Mouse (Mus musculus) mouse embryonic stem cell (cell line): Measurements from ENCODE around the gene Sh2d1b1.
"Not testable (repeated sequence)": the region's sequence is repeated elsewhere in the genome, so short reads cannot be mapped to it uniquely, and the experiment has no call there.

Experiments
- in situ Hi-C, 2 experiments: fragments of 300-500 bp; cut with MboI; formaldehyde crosslinking; loops; 1 replicate in 1 of 2; 3 replicates in 1 of 2; pipeline ENCODE4 v1.14.3; 2019 to 2020; ENCODE audit warnings: low sequenced_read_pairs in 2 of 2, low pct_unique_long_range_greater_than_20kb in 1 of 2, mixed read lengths in 1 of 2; ENCODE audit not compliant: unreplicated experiment in 1 of 2

The Sh2d1b1 gene

GRCm38 (mm10) chr1:170277016-170277415 is at the start of gene Sh2d1b1:
Sh2d1b1 (plus strand) TSS chr1:170277320.
- in situ Hi-C loops: no loop called here

GRCm38 (mm10) chr1:170232688-170233087 is 44.4 kb upstream of the Sh2d1b1 start, which contains the start of gene Sh2d1b2:
Sh2d1b2 (plus strand) TSS chr1:170232749.
- in situ Hi-C loops: not testable (repeated sequence)

DNA sequence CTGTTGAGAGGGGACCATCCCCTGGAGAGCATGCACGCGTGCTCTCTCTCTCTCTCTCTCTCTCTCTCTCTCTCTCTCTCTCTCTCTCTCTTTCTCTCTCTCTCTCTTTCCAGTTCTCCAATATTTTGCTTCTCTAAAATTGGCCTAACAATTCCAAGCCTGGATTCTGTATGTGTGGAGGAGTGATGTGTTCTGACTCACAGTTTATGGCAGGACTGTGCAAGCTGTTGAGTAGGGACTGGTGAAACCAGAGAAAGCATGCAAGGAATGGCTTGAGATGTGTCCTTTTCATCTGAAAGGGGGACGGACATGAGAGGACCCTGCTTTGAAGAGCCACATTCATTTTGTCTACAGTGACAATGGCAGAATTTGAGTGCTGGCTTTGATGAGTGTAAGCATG is 32.1 kb upstream of the Sh2d1b1 start:
- in situ Hi-C loops: no loop called here

- in situ Hi-C loops: no loop called here
Measured at GRCm38 (mm10) chr1:170254893-170255559, 22.1 kb upstream of the Sh2d1b1 start.

- in situ Hi-C loops: no loop called here
Measured at GRCm38 (mm10) chr1:170255560-170255910, 21.6 kb upstream of the Sh2d1b1 start.

DNA sequence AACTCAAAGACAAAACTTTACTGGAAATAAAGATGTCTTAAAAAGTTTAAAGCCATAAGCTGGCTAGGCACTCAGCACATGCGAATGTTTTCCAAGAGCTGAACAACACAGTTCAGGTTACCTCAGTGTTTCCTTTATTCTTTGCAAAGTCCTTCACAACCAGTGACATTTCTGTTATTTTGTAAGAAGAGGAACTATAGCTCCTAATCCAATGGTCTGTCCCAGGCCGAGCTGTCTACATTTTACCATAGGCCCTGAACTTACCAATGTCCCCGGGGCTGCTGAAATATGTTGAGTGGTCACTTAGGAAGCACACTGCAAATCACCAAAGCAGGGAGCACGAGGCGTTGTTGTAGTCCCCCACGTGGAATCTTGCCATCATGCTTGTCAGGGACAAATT is 6.8 kb upstream of the Sh2d1b1 start:
- in situ Hi-C loops: no loop called here

- in situ Hi-C loops: no loop called here
Measured at GRCm38 (mm10) chr1:170270696-170271095, 6.4 kb upstream of the Sh2d1b1 start.

GRCm38 (mm10) chr1:170273252-170273651 is 3.9 kb upstream of the Sh2d1b1 start:
- in situ Hi-C loops: no loop called here

DNA sequence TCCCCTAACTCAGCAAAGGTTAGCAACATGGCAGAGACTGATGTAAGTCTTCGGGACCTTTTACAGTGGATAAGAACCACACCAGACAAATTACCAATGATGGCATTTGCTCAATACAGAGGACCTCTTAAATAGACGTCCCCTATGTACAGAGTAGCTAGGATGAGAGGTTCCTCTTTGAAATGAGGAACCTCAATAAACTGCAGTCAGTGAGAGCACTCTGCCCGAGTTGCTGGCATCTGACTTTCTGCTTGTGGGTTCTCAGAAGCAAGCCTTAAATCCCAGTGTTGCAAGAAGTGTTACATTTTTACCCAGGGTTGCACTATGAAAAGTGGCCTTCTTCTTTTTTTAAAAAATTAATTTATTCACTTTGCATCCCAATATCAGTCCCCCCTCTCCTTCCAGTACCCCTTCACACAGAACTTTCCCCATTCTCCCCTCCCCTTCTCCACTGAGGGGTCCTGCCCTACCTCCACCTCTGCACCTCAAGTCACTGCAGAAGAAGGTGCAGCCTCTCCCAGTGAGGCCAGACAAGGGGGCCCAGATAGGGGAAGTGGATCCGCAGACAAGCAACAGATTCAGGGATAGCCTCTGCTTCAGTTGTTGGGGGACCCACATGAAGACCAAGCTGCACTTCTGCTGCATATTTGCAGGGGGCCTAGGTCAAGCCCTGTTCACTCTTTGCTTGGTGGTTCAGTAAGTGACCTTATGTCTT is 5.5 kb downstream of the Sh2d1b1 start:
- in situ Hi-C loops: no loop called here

- in situ Hi-C loops: no loop called here
Measured at GRCm38 (mm10) chr1:170292239-170292951, 15.3 kb downstream of the Sh2d1b1 start.

DNA sequence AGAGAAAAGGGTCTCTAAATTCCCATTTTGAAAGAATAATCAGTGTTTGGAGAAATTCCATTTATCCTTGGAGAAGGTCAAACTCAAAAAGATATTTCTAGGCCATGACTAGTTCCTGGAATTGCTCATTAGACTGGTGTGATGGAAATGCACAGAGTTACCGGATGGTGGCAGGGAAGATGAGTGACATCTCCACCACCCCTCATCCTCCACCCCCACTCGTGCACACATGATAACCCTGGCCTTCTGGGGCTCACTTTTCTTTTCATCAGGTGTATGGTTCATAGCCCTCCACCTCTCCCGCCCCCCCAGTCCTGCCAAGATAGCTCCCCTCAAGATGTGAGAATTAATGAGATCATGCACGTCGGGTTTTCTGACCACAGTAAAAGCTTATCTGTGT is 16.1 kb downstream of the Sh2d1b1 start:
- in situ Hi-C loops: no loop called here

DNA sequence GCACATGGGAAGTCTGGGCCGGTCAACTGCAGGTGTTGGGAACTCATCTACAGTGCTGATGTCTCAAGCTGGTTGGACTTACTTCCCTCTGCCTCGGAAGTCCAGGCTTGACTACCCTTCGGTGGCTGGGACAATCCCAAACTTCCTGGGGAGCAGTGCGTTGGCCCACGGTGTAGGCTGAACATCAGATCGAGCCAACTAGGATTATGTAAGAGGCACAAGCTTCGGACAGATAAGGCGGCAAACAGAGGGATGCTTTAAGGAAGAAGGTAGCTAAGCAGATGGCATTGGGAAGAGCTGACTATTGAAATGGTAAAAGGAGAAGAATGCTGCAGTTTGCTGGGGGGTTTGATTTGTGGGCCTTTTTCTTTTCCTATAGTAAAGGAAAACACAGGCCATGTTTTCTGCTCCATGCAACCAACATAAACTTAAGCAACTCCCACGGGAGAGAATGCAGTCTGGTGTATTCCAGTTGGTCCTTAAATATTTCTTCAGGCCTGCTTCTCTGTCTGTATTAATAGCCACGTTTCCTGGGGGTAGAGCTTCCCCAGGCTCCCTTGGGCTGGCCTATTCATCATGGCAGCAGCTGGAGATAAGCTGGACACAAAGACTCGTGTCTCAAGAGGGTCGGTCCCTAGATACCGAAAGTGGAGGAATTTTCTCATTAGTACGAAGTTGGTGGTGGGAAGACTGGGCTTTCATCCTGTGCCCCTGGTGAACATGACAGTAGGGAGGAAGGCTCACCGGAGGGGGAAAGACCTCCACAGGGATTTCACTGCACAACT is 17.9 kb downstream of the Sh2d1b1 start:
- in situ Hi-C loops: no loop called here

DNA sequence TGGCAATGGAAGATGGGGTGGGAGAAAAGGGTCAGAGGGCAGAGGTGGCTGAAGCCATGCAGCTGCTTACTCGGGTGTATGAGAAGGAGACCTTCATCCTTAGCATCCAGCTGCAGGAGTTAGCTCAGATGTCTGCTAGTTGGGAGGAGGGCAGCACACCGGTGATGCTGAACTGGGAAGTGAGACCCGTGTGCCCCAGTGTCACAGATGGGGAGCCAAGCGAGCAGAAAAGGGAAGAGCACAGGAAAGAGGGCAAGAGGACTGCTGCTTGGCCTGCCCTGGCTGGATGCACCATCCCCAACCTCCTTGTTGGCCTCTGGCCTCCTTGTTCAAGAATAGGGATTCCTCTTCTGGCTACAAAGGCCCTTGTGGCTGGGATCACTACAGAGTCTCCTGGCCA is 22.4 kb downstream of the Sh2d1b1 start:
- in situ Hi-C loops: no loop called here

- in situ Hi-C loops: no loop called here
Measured at GRCm38 (mm10) chr1:170301686-170302085, 24.6 kb downstream of the Sh2d1b1 start.

DNA sequence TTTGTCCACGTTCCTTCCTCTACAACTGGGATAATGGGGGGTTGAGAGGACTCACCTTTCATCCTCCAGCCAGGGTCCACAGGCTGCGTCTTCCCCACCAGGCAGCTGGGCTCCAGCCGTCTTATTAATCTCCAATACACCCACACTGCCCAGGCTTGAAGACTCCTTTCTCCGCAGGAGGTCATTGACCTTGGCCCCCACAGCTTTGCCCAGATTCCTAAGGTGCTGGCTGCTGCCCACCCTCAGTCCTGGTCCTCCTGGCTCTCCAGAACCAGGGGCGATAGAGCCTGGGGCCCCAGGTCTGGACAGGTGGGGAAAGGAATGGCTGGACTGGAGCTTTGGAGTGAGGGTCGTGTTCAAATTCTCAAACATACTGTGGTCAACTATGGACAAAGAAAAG is 25.3 kb downstream of the Sh2d1b1 start:
- in situ Hi-C loops: no loop called here

DNA sequence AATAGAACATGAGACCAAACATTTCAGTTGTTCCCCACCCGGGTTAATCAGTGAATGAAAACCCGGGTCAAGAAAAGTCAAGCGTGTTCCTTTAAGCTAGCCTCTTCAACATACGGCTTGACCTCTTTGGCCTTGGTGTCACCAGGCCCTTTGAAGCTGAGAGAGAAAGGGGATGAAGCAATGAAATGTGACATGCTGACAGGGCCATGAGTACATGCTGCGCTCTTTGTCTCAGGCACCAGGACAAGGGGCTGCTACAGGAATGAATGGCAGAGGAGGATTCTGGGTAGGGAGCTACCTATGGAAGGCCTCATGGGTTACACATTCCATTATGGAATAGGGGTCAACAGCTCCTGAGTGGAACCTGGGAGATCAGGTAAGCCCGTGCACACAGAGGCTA is 26.0 kb downstream of the Sh2d1b1 start:
- in situ Hi-C loops: no loop called here

DNA sequence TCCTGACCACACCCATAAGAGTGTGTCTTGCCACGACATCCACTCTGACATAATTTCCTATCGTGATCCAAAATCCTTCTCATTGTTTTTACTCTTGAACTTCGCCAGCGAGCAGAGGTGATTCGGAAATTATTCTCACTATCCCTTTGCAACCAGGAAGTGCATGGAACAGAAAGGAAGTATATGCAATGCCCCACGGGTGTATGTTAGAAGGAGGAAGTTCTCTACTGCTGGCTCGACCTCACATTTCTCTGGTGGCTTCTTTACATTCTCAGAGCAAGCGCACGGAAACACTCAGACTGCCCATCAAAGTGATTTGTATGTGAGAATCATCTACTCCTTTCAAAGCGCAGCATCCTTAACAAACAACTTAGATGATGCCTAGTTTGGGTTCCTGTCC is 27.9 kb downstream of the Sh2d1b1 start:
- in situ Hi-C loops: no loop called here

- in situ Hi-C loops: no loop called here
Measured at GRCm38 (mm10) chr1:170306232-170306631, 29.1 kb downstream of the Sh2d1b1 start, which contains the start of gene Gm7694. Gm7694 (minus strand) TSS chr1:170306332.

DNA sequence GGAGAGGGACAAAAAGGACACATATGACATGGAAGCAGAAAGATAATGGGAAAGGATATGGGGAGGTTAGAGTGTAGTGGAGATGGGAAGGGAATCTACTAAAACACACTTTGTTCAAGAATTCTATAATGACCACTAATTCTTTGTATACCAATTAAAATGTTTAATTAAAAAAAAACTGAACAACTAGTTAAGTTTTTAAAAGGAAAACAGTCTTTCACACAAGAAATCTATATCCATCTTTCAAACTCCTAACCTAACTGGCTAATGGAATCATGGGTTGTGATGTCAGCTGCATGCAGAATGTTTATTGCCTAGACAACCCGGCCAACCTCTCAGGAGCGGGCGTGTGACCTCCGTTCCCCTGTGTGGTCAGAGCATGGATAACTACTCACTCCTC is 31.4 kb downstream of the Sh2d1b1 start, which contains the start of gene Spata46:
Gene Spata46, plus strand, starts transcription at position 301 of the 400 bp plus-strand sequence.
- in situ Hi-C loops: no loop called here
